Mouse (Mus musculus): Measurements from ENCODE around the gene Cdh4.

- TF ChIP-seq CTCF (IDR thresholded peaks at IDR 0.05; ENCODE audit: borderline replicate concordance, insufficient read depth, low read depth, low read length) (no peak), POLR2A (IDR thresholded peaks at IDR 0.05; ENCODE audit: borderline replicate concordance, insufficient read depth, low read length) (no peak)
Measured at GRCm38 (mm10) chr2:179520941-179521340, 78.7 kb downstream of the Cdh4 start.

Measured in cerebellum, adult 2 months (tissue).